Mouse (Mus musculus) midbrain, embryonic 12.5 days (tissue): ENCODE measurements at regions not wholly inside any gene's neighbourhood (a gene's known extent, or its start where the extent isn't known, plus 50 kb on each side); places are given as distances from the start of the nearest gene placed in this dataset.

ENCODE experiments used
- ATAC-seq: fragments of 200-750 bp; cut with Nextera tagmentation; 2 replicates; pipeline ENCODE4 v1.8.0; 2017; ENCODE audit warnings: low read depth, moderate TSS enrichment, moderate library complexity; ENCODE audit not compliant: low FRiP score
- H3K27ac ChIP-seq: fragments of 300-500 bp; sonication (generic); replicated peaks from 2 replicates; pipeline ENCODE4 v1.5.1; 2016; ENCODE audit warnings: mild to moderate bottlenecking
- H3K27me3 ChIP-seq: fragments of 300-500 bp; sonication (generic); 2 replicates; pipeline ENCODE4 v1.6.1; 2016; ENCODE audit warnings: mild to moderate bottlenecking
- H3K36me3 ChIP-seq: fragments of 300-500 bp; sonication (generic); 2 replicates; pipeline ENCODE4 v1.6.1; 2016
- H3K4me1 ChIP-seq: fragments of 300-500 bp; sonication (generic); 2 replicates; pipeline ENCODE4 v1.6.1; 2016
- H3K4me2 ChIP-seq: fragments of 300-500 bp; sonication (generic); replicated peaks from 2 replicates; pipeline ENCODE4 v1.6.1; 2016; ENCODE audit warnings: mild to moderate bottlenecking, moderate library complexity
- H3K4me3 ChIP-seq: fragments of 300-500 bp; sonication (generic); 2 replicates; pipeline ENCODE4 v1.5.1; 2016; ENCODE audit warnings: mild to moderate bottlenecking
- H3K9ac ChIP-seq: fragments of 300-500 bp; sonication (generic); replicated peaks from 2 replicates; pipeline ENCODE4 v1.6.1; 2016; ENCODE audit warnings: mild to moderate bottlenecking, moderate library complexity
- H3K9me3 ChIP-seq: fragments of 300-500 bp; sonication (generic); 2 replicates; pipeline ENCODE4 v1.6.1; 2016; ENCODE audit warnings: mild to moderate bottlenecking
- WGBS: fragments of 180-500 bp; shearing (Covaris S2); methylation state at CpG from one replicate; pipeline ENCODE4 v1.1.7; 2016; 5-methylcytosine and 5-hydroxymethylcytosine counted together

DNA sequence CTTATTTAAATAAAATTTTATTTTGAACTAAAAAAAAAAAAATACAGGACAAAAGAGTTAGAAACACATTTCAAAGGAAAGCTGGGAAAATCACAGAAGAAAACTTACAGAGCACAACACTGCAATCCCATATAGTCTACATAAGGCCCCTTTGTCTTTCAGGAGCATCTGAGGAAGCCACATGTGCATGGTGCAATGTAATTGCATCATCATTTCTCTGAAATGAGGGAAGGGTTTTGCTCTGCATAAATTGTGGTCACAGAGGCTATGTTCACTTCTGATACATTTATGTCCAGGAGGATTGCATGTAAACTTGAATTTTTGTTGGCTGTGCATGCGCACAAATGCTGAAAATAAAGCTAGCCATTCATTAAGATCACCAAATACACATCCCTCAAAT is 265.9 kb upstream of the Gm9747 start:
- Histone ChIP-seq H3K4me3 (no peak overlapping the region), H3K27me3 (no peaks in the 10 kb centered on the region), H3K4me1 (peaks cover 3% of the 10 kb centered on the region; the same call in 1 of the 2 replicates), H3K4me2 (no peak overlapping the region), H3K27ac (no peak overlapping the region), H3K9ac (no peak overlapping the region), H3K9me3 (no peaks in the 10 kb centered on the region), H3K36me3 (no peaks in the 10 kb centered on the region)
- WGBS, result 100% methylated on average over 1 of the region's 1 CpGs
- no peak for ATAC-seq

DNA sequence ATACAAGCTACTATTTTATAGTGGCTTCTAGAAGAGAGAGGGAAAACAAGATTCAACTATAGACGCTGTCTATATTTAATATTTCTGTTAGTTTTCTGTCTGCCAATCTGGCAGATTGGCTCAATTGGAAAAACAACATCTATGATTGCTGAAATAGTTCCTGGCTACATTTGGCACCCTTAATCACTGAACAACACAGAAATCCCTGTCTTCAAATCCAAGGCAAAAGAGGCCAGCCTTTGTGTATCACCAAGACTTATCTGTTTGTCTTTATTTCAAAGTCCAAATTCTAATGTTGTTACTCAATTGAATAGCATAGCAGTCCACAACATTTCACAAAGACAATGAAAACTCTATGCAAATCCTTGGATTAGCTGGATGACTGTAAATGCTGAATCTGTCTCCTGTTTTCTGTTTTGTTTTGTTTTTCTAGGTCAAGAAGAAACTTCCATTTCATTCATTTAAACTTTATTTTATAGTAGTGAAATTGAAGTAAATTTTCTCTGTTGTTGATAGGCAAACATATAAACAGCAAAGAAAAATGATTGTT is 265.1 kb upstream of the Gm9747 start:
- no peak for ATAC-seq
- Histone ChIP-seq H3K27ac (no peak overlapping the region), H3K36me3 (no peaks in the 10 kb centered on the region), H3K9ac (no peak overlapping the region), H3K27me3 (no peaks in the 10 kb centered on the region), H3K4me1 (peaks cover 3% of the 10 kb centered on the region; the same call in 1 of the 2 replicates), H3K4me3 (no peak overlapping the region), H3K9me3 (no peaks in the 10 kb centered on the region), H3K4me2 (no peak overlapping the region)
- 79% methylated on average over 1 of the region's 1 CpGs for WGBS

DNA sequence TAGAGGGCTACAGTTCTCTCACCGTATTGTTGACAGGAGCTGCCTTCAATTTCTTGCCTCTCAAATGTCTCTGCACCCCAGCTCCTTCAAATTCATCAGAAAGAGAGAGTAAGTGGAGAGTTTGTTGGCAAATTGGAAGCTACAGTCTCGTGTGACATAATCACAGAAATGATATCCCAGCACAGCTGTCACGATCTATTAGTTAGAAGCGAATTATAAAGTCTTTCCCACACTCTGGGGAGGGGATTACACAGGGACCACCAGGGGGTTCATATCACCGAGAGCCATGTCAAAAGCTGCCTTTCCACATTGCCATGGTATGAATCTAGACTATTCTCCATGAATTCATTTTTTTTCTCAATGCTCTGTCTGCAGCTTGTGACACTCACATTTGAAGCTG is 260.3 kb upstream of the Gm9747 start:
- H3K4me3 ChIP-seq, result no peak overlapping the region
- H3K9me3 ChIP-seq, result no peaks in the 10 kb centered on the region
- no peak overlapping the region for H3K27ac ChIP-seq
- 72% methylated on average over 5 of the region's 5 CpGs for WGBS
- H3K9ac ChIP-seq, result no peak overlapping the region
- no peaks in the 10 kb centered on the region for H3K27me3 ChIP-seq
- no peak for ATAC-seq
- H3K36me3 ChIP-seq, result no peaks in the 10 kb centered on the region
- no peak overlapping the region for H3K4me2 ChIP-seq
- H3K4me1 ChIP-seq, result no peaks in the 10 kb centered on the region; the same call in 1 of the 2 replicates

GRCm38 (mm10) chr1:81973481-81973880 is 259.4 kb upstream of the Gm9747 start:
- H3K36me3 ChIP-seq, result no peaks in the 10 kb centered on the region
- 93% methylated on average over 4 of the region's 4 CpGs for WGBS
- H3K4me1 ChIP-seq, result no peaks in the 10 kb centered on the region
- H3K9me3 ChIP-seq, result no peaks in the 10 kb centered on the region
- no peak overlapping the region for H3K4me3 ChIP-seq
- no peak overlapping the region for H3K4me2 ChIP-seq
- no peak overlapping the region for H3K27ac ChIP-seq
- H3K27me3 ChIP-seq, result no peaks in the 10 kb centered on the region
- no peak overlapping the region for H3K9ac ChIP-seq
- ATAC-seq, result no peak

DNA sequence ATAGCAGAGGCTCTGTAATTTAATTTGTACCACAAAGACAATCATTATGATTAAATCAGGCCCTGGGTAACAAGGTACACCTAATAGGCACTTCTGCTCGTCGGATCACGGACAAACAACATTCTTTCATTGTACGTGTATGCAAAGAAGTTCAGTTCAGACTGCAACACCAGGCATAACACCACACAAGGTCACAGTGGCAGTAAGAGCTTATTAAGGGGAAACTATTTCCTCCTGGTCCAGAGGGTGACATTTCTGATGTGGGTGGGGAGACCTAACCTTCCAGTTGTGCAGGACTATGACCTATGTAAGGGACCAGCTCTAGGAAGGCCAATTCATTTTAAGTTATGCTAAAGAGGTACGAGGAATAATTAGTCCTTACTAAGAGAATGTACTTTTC is 225.0 kb upstream of the Gm9747 start:
- H3K27me3 ChIP-seq, result no peaks in the 10 kb centered on the region
- H3K4me2 ChIP-seq, result no peak overlapping the region
- 72% methylated on average over 5 of the region's 5 CpGs for WGBS
- no peaks in the 10 kb centered on the region for H3K4me1 ChIP-seq
- no peak overlapping the region for H3K4me3 ChIP-seq
- no peak overlapping the region for H3K9ac ChIP-seq
- H3K9me3 ChIP-seq, result no peaks in the 10 kb centered on the region
- H3K27ac ChIP-seq, result no peak overlapping the region
- H3K36me3 ChIP-seq, result no peaks in the 10 kb centered on the region
- ATAC-seq, result no peak

GRCm38 (mm10) chr1:82008805-82009204 is 224.1 kb upstream of the Gm9747 start:
- Histone ChIP-seq H3K36me3 (no peaks in the 10 kb centered on the region), H3K27ac (no peak overlapping the region), H3K4me1 (no peaks in the 10 kb centered on the region), H3K4me3 (no peak overlapping the region), H3K9me3 (no peaks in the 10 kb centered on the region), H3K4me2 (no peak overlapping the region), H3K9ac (no peak overlapping the region), H3K27me3 (no peaks in the 10 kb centered on the region)
- 87% methylated on average over 4 of the region's 4 CpGs for WGBS
- ATAC-seq, result no peak

GRCm38 (mm10) chr1:82010995-82011394 is 221.9 kb upstream of the Gm9747 start:
- ATAC-seq, result no peak
- Histone ChIP-seq H3K4me3 (no peak overlapping the region), H3K9me3 (no peaks in the 10 kb centered on the region), H3K27ac (no peak overlapping the region), H3K4me1 (no peaks in the 10 kb centered on the region), H3K36me3 (no peaks in the 10 kb centered on the region), H3K4me2 (no peak overlapping the region), H3K9ac (no peak overlapping the region), H3K27me3 (no peaks in the 10 kb centered on the region)
- 68% methylated on average over 1 of the region's 1 CpGs for WGBS

GRCm38 (mm10) chr1:82015341-82015740 is 217.6 kb upstream of the Gm9747 start:
- no peak for ATAC-seq
- no peak overlapping the region for H3K4me3 ChIP-seq
- H3K27me3 ChIP-seq, result no peaks in the 10 kb centered on the region
- no peaks in the 10 kb centered on the region for H3K9me3 ChIP-seq
- no peak overlapping the region for H3K4me2 ChIP-seq
- no peak overlapping the region for H3K9ac ChIP-seq
- no peaks in the 10 kb centered on the region for H3K36me3 ChIP-seq
- no peaks in the 10 kb centered on the region for H3K4me1 ChIP-seq
- H3K27ac ChIP-seq, result no peak overlapping the region

DNA sequence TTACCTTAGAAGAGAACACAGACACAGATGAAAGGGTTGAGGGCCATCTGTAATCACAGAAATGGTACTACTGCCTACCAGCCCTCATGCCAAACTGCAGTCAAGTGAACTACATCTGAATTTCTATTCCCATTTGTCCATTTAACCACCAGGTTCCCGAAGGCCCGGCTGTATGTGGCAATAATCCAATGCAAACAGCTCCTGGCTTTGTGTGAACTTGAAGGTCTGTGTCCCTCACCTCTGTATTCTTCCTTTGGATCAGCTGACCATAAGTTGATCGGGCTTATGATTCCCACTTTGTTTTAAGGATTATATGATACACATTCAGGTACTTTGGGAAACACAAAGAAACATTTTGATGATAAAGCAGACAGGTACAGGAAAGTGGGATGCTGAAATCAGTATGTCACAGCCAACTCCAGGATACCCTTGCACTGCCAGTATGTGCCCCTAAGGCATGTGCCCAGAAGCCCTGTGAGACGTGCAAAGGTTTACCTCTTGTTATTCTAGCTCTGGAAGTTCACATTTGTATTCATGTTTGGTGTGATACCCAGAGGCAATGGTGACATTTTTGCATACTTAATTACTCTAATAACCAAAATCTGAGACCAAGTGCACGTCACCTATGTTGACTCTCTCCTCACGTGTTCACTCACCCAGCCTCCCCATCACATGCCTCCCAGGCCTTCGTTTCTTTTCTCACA is 214.1 kb upstream of the Gm9747 start:
- H3K4me3 ChIP-seq, result no peak overlapping the region
- no peaks in the 10 kb centered on the region for H3K36me3 ChIP-seq
- WGBS, result 82% methylated on average over 7 of the region's 7 CpGs
- H3K27ac ChIP-seq, result no peak overlapping the region
- no peak overlapping the region for H3K9ac ChIP-seq
- H3K4me2 ChIP-seq, result no peak overlapping the region
- no peaks in the 10 kb centered on the region for H3K4me1 ChIP-seq
- no peaks in the 10 kb centered on the region for H3K27me3 ChIP-seq
- H3K9me3 ChIP-seq, result no peaks in the 10 kb centered on the region
- ATAC-seq, result no peak

GRCm38 (mm10) chr1:82027761-82028160 is 205.2 kb upstream of the Gm9747 start:
- H3K4me3 ChIP-seq, result no peak overlapping the region
- no peaks in the 10 kb centered on the region for H3K9me3 ChIP-seq
- H3K4me1 ChIP-seq, result no peaks in the 10 kb centered on the region
- no peak overlapping the region for H3K9ac ChIP-seq
- H3K27ac ChIP-seq, result no peak overlapping the region
- ATAC-seq, result no peak
- H3K36me3 ChIP-seq, result no peaks in the 10 kb centered on the region
- H3K4me2 ChIP-seq, result no peak overlapping the region
- no peaks in the 10 kb centered on the region for H3K27me3 ChIP-seq

DNA sequence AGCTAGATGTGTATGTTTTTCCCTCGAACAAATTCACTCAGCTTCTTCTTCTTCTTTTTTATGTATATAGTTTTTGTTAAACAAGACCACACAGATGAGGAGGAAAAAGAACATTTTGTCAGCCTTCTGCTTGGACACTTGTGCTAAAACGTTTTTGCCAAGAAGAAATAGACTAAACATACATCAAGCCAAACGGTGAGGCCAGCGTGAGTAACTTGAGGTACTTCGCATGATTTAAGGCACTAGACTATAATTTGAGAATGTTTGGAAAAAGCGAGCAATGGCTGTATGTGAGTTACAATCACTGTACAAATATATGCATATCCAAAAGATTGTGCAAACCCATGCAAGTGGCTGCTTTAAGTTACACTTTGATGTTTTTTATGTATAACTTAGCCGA is 201.8 kb upstream of the Gm9747 start:
- H3K27me3 ChIP-seq, result no peaks in the 10 kb centered on the region
- H3K36me3 ChIP-seq, result no peaks in the 10 kb centered on the region
- 84% methylated on average over 7 of the region's 7 CpGs for WGBS
- no peak for ATAC-seq
- H3K4me3 ChIP-seq, result no peak overlapping the region
- H3K4me2 ChIP-seq, result no peak overlapping the region
- H3K9me3 ChIP-seq, result no peaks in the 10 kb centered on the region
- H3K9ac ChIP-seq, result no peak overlapping the region
- H3K27ac ChIP-seq, result no peak overlapping the region
- no peaks in the 10 kb centered on the region for H3K4me1 ChIP-seq

DNA sequence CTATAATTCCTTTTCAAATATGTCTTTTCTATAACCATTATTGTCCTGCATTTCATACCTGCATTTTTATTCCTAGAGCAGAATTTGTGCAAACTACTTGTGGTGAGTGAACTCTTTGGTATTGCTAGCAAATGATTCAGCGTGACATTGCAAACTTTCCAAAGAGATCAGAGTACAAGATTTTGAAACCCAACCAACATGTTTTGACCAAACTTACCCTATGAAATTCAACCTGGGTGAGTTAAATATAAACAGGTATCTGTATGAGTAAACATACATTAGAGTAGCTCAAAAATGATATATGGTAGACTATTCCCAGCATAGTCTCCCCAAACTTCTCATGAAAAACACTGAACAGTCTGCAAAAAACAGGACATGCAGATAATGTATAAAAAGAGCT is 200.5 kb upstream of the Gm9747 start:
- Histone ChIP-seq H3K9ac (no peak overlapping the region), H3K4me3 (no peak overlapping the region), H3K9me3 (no peaks in the 10 kb centered on the region), H3K4me1 (no peaks in the 10 kb centered on the region), H3K36me3 (no peaks in the 10 kb centered on the region), H3K4me2 (no peak overlapping the region), H3K27ac (no peak overlapping the region), H3K27me3 (no peaks in the 10 kb centered on the region)
- ATAC-seq, result no peak
- WGBS, result 94% methylated on average over 1 of the region's 1 CpGs

- H3K9ac ChIP-seq, result no peak overlapping the region
- WGBS, result 87% methylated on average over 4 of the region's 4 CpGs
Observed at GRCm38 (mm10) chr1:82038171-82038570, 194.7 kb upstream of the Gm9747 start.

More at GRCm38 (mm10) chr1:82038171-82038570, 194.7 kb upstream of the Gm9747 start:
- H3K4me2 ChIP-seq, result no peak overlapping the region
- H3K27me3 ChIP-seq, result no peaks in the 10 kb centered on the region
- H3K27ac ChIP-seq, result no peak overlapping the region
- no peaks in the 10 kb centered on the region for H3K4me1 ChIP-seq
- no peaks in the 10 kb centered on the region for H3K36me3 ChIP-seq
- no peak overlapping the region for H3K4me3 ChIP-seq
- H3K9me3 ChIP-seq, result no peaks in the 10 kb centered on the region
- ATAC-seq, result no peak
